Mouse (Mus musculus) ES-E14 (cell line): ENCODE measurements around the gene Endou.

Experiments
- CHD2 ChIP-seq: IDR thresholded peaks from 2 replicates; pipeline ENCODE4 v1.6.1; 2014; ENCODE audit warnings: mild to moderate bottlenecking, low read depth, low read length, inconsistent platforms
- HCFC1 ChIP-seq: IDR thresholded peaks from 2 replicates; pipeline ENCODE4 v1.6.1; 2012; ENCODE audit warnings: low read length, inconsistent platforms, borderline replicate concordance; ENCODE audit not compliant: insufficient read depth
- ZC3H11A ChIP-seq: IDR thresholded peaks from 2 replicates; pipeline ENCODE4 v1.6.1; 2012; ENCODE audit warnings: low read depth, mild to moderate bottlenecking, inconsistent platforms, low read length, borderline replicate concordance
- ZNF384 ChIP-seq: IDR thresholded peaks from 2 replicates; pipeline ENCODE4 v1.6.1; 2012; ENCODE audit warnings: low read depth, low read length, inconsistent platforms

DNA sequence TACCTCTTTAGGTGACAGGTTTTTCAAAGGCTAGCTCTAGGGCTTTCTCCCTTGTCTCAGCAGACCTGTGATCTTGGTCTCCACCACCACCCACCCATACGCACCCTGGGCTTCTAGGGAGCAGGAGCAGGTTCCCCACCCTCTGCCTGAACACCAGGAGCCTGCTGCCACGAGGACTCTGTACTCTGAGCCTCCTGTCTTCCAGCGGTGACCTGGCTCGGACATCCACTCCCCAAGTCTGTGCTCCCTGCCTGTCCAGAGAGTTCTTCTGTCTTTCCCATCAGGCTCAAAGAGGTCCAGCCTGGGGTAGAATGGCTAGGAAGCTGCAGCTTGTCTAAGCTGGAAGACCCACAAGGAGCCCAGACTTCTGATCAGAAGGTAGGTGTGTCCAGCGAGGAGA is 12.1 kb upstream of the Endou start:
- TF ChIP-seq ZNF384 (no peak), CHD2 (no peak), HCFC1 (no peak), ZC3H11A (no peak)
